Mouse (Mus musculus): ENCODE results near the gene Zfp719. TPM values are rescaled to one million over a fixed set of nuclear protein-coding genes. Genes with fewer than 3 reads are reported as not detected.

Zfp719 gene
- total RNA-seq, 2 experiments from 2014 or later, result 4.5 to 5.5 TPM

GRCm38 (mm10) chr7:43601884-43602283, 22.5 kb downstream of the Zfp719 start:
- ATAC-seq (replicated peaks; ENCODE audit: low FRiP score, low TSS enrichment, poor library complexity, severe bottlenecking), result no peak

GRCm38 (mm10) chr7:43606896-43607742, 27.7 kb downstream of the Zfp719 start, which contains the start of gene Zfp819:
Gene Zfp819 (plus strand): TSS chr7:43607169.
- peak; percentile 44 for ATAC-seq (replicated peaks; ENCODE audit: low FRiP score, low TSS enrichment, poor library complexity, severe bottlenecking)

GRCm38 (mm10) chr7:43607743-43608287, 28.4 kb downstream of the Zfp719 start:
- no peak for ATAC-seq (replicated peaks; ENCODE audit: low FRiP score, low TSS enrichment, poor library complexity, severe bottlenecking)

GRCm38 (mm10) chr7:43608316-43608824, 29.0 kb downstream of the Zfp719 start:
- no peak for ATAC-seq (replicated peaks; ENCODE audit: low FRiP score, low TSS enrichment, poor library complexity, severe bottlenecking)

GRCm38 (mm10) chr7:43613816-43614551, 34.6 kb downstream of the Zfp719 start:
- no peak for ATAC-seq (replicated peaks; ENCODE audit: low FRiP score, low TSS enrichment, poor library complexity, severe bottlenecking)

GRCm38 (mm10) chr7:43622927-43623326, 43.5 kb downstream of the Zfp719 start:
- ATAC-seq (replicated peaks; ENCODE audit: low FRiP score, low TSS enrichment, poor library complexity, severe bottlenecking), result no peak

GRCm38 (mm10) chr7:43623819-43624218, 44.4 kb downstream of the Zfp719 start:
- no peak for ATAC-seq (replicated peaks; ENCODE audit: low FRiP score, low TSS enrichment, poor library complexity, severe bottlenecking)

- no peak for ATAC-seq (replicated peaks; ENCODE audit: low FRiP score, low TSS enrichment, poor library complexity, severe bottlenecking)
Measured at GRCm38 (mm10) chr7:43625065-43625464, 45.7 kb downstream of the Zfp719 start.

GRCm38 (mm10) chr7:43625794-43626422, 46.5 kb downstream of the Zfp719 start:
- ATAC-seq (replicated peaks; ENCODE audit: low FRiP score, low TSS enrichment, poor library complexity, severe bottlenecking), result no peak

- no peak for ATAC-seq (replicated peaks; ENCODE audit: low FRiP score, low TSS enrichment, poor library complexity, severe bottlenecking)
Measured at GRCm38 (mm10) chr7:43633940-43634339, 54.5 kb downstream of the Zfp719 start.

GRCm38 (mm10) chr7:43634500-43634899, 55.1 kb downstream of the Zfp719 start, which contains the start of gene Ceacam18:
Gene Ceacam18 (plus strand): TSS chr7:43634707.
- ATAC-seq (replicated peaks; ENCODE audit: low FRiP score, low TSS enrichment, poor library complexity, severe bottlenecking), result no peak

GRCm38 (mm10) chr7:43636194-43636593, 56.8 kb downstream of the Zfp719 start:
- no peak for ATAC-seq (replicated peaks; ENCODE audit: low FRiP score, low TSS enrichment, poor library complexity, severe bottlenecking)

- no peak for ATAC-seq (replicated peaks; ENCODE audit: low FRiP score, low TSS enrichment, poor library complexity, severe bottlenecking)
Measured at GRCm38 (mm10) chr7:43637118-43637517, 57.7 kb downstream of the Zfp719 start.

GRCm38 (mm10) chr7:43642587-43642986, 63.2 kb downstream of the Zfp719 start:
- no peak for ATAC-seq (replicated peaks; ENCODE audit: low FRiP score, low TSS enrichment, poor library complexity, severe bottlenecking)

Other genes with a start within 250 kb of the Zfp719 start
- 6.4 and 6.9 TPM in 2 replicates for gene Siglecf, start 228.3 kb upstream of the Zfp719 start, total RNA-seq (2014; fragmentation: Nextera tagmentation)
- 3.1 and 13.0 TPM in 2 replicates for gene Siglecf, start 228.3 kb upstream of the Zfp719 start, total RNA-seq (2017)
- gene Siglecg, start 171.4 kb upstream of the Zfp719 start, total RNA-seq (2014; fragmentation: Nextera tagmentation), result 3.1 and 4.4 TPM in 2 replicates
- gene Siglecg, start 171.4 kb upstream of the Zfp719 start, total RNA-seq (2017), result 1.3 TPM in 1 of 2 replicates, not detected in the other
- gene Lim2, start 151.9 kb upstream of the Zfp719 start, total RNA-seq (2014; fragmentation: Nextera tagmentation), result 2.1 TPM in 1 of 2 replicates, not detected in the other
- gene Lim2, start 151.9 kb upstream of the Zfp719 start, total RNA-seq (2017), result not detected in 2 replicates
- gene Nkg7, start 142.5 kb upstream of the Zfp719 start, total RNA-seq (2014; fragmentation: Nextera tagmentation), result 49.9 and 86.7 TPM in 2 replicates
- 41.8 and 53.8 TPM in 2 replicates for gene Nkg7, start 142.5 kb upstream of the Zfp719 start, total RNA-seq (2017)
- not detected in 2 replicates for gene Cldnd2, start 138.8 kb upstream of the Zfp719 start, total RNA-seq (2014; fragmentation: Nextera tagmentation)
- gene Cldnd2, start 138.8 kb upstream of the Zfp719 start, total RNA-seq (2017), result not detected in 2 replicates
- gene Etfb, start 135.5 kb upstream of the Zfp719 start, total RNA-seq (2014; fragmentation: Nextera tagmentation), result 212 and 237 TPM in 2 replicates
- gene Etfb, start 135.5 kb upstream of the Zfp719 start, total RNA-seq (2017), result 396 and 426 TPM in 2 replicates
- gene Gm45233, start 135.5 kb upstream of the Zfp719 start, total RNA-seq (2014; fragmentation: Nextera tagmentation), result not detected in 2 replicates
- gene Gm45233, start 135.5 kb upstream of the Zfp719 start, total RNA-seq (2017), result 4.2 TPM in 1 of 2 replicates, not detected in the other
- gene Vsig10l, start 116.5 kb upstream of the Zfp719 start, total RNA-seq (2014; fragmentation: Nextera tagmentation), result 2.3 and 2.9 TPM in 2 replicates
- gene Vsig10l, start 116.5 kb upstream of the Zfp719 start, total RNA-seq (2017), result 3.0 and 8.9 TPM in 2 replicates
- not detected in 2 replicates for gene Iglon5, start 89.5 kb upstream of the Zfp719 start, total RNA-seq (2014; fragmentation: Nextera tagmentation)
- not detected in 2 replicates for gene Iglon5, start 89.5 kb upstream of the Zfp719 start, total RNA-seq (2017)
- gene 4931406B18Rik, start 73.7 kb upstream of the Zfp719 start, total RNA-seq (2014; fragmentation: Nextera tagmentation), result not detected in 2 replicates
- not detected in 2 replicates for gene 4931406B18Rik, start 73.7 kb upstream of the Zfp719 start, total RNA-seq (2017)
- 1.9 and 3.5 TPM in 2 replicates for gene Cd33, start 35.2 kb upstream of the Zfp719 start, total RNA-seq (2014; fragmentation: Nextera tagmentation)
- gene Cd33, start 35.2 kb upstream of the Zfp719 start, total RNA-seq (2017), result 0.19 and 0.42 TPM in 2 replicates
- gene Zfp658, start 17.4 kb upstream of the Zfp719 start, total RNA-seq (2014; fragmentation: Nextera tagmentation), result 1.0 and 1.2 TPM in 2 replicates
- gene Zfp658, start 17.4 kb upstream of the Zfp719 start, total RNA-seq (2017), result 0.09 and 0.11 TPM in 2 replicates
- not detected in 2 replicates for gene Zfp819, start 27.6 kb downstream of the Zfp719 start, total RNA-seq (2014; fragmentation: Nextera tagmentation)
- not detected in 2 replicates for gene Zfp819, start 27.6 kb downstream of the Zfp719 start, total RNA-seq (2017)
- not detected in 2 replicates for gene Ceacam18, start 55.1 kb downstream of the Zfp719 start, total RNA-seq (2014; fragmentation: Nextera tagmentation)
- gene Ceacam18, start 55.1 kb downstream of the Zfp719 start, total RNA-seq (2017), result not detected in 2 replicates
- 0.84 TPM in 1 of 2 replicates, not detected in the other for gene Siglece, start 80.6 kb downstream of the Zfp719 start, total RNA-seq (2014; fragmentation: Nextera tagmentation)
- 2.2 TPM in 1 of 2 replicates, not detected in the other for gene Siglece, start 80.6 kb downstream of the Zfp719 start, total RNA-seq (2017)
- gene Ctu1, start 92.4 kb downstream of the Zfp719 start, total RNA-seq (2014; fragmentation: Nextera tagmentation), result 8.6 and 13.2 TPM in 2 replicates
- 5.3 and 8.8 TPM in 2 replicates for gene Ctu1, start 92.4 kb downstream of the Zfp719 start, total RNA-seq (2017)
- not detected in 2 replicates for gene Klk14, start 110.8 kb downstream of the Zfp719 start, total RNA-seq (2014; fragmentation: Nextera tagmentation)
- not detected in 2 replicates for gene Klk14, start 110.8 kb downstream of the Zfp719 start, total RNA-seq (2017)
- gene Klk13, start 133.0 kb downstream of the Zfp719 start, total RNA-seq (2014; fragmentation: Nextera tagmentation), result not detected in 2 replicates
- not detected in 2 replicates for gene Klk13, start 133.0 kb downstream of the Zfp719 start, total RNA-seq (2017)
- gene Klk12, start 189.3 kb downstream of the Zfp719 start, total RNA-seq (2014; fragmentation: Nextera tagmentation), result not detected in 2 replicates
- gene Klk12, start 189.3 kb downstream of the Zfp719 start, total RNA-seq (2017), result not detected in 2 replicates
- gene Klk11, start 195.0 kb downstream of the Zfp719 start, total RNA-seq (2014; fragmentation: Nextera tagmentation), result not detected in 2 replicates
- not detected in 2 replicates for gene Klk11, start 195.0 kb downstream of the Zfp719 start, total RNA-seq (2017)
- not detected in 2 replicates for gene Klk10, start 201.4 kb downstream of the Zfp719 start, total RNA-seq (2014; fragmentation: Nextera tagmentation)
- not detected in 2 replicates for gene Klk10, start 201.4 kb downstream of the Zfp719 start, total RNA-seq (2017)
- gene Klk9, start 212.3 kb downstream of the Zfp719 start, total RNA-seq (2014; fragmentation: Nextera tagmentation), result not detected in 2 replicates
- gene Klk9, start 212.3 kb downstream of the Zfp719 start, total RNA-seq (2017), result not detected in 2 replicates
- gene Klk8, start 218.0 kb downstream of the Zfp719 start, total RNA-seq (2014; fragmentation: Nextera tagmentation), result 4.7 and 9.3 TPM in 2 replicates
- 2.4 and 6.9 TPM in 2 replicates for gene Klk8, start 218.0 kb downstream of the Zfp719 start, total RNA-seq (2017)
- gene Klk7, start 231.7 kb downstream of the Zfp719 start, total RNA-seq (2014; fragmentation: Nextera tagmentation), result not detected in 2 replicates
- not detected in 2 replicates for gene Klk7, start 231.7 kb downstream of the Zfp719 start, total RNA-seq (2017)
- gene Klk6, start 244.9 kb downstream of the Zfp719 start, total RNA-seq (2014; fragmentation: Nextera tagmentation), result not detected in 2 replicates
- gene Klk6, start 244.9 kb downstream of the Zfp719 start, total RNA-seq (2017), result not detected in 2 replicates